Mouse (Mus musculus) ovary, adult 2 months (tissue): Measurements from ENCODE around the gene Scgb2b19. TPM values are rescaled to one million over a fixed set of nuclear protein-coding genes. Genes with fewer than 3 reads are reported as not detected.

Experiments used
- polyA plus RNA-seq: library from polyadenylated mRNA; depleted of rRNA; stranded (reverse); fragments of >200 nt; gene quantifications from 2 replicates; pipeline ENCODE4 v1.2.3, GENCODE M21; 2012; rRNA removed

The Scgb2b19 gene
- not detected in 2 replicates for polyA plus RNA-seq

GRCm38 (mm10) chr7:33280238-33280637, at the start of gene Scgb2b19:
Gene Scgb2b19, minus strand, starts transcription at chr7:33280338.

DNA sequence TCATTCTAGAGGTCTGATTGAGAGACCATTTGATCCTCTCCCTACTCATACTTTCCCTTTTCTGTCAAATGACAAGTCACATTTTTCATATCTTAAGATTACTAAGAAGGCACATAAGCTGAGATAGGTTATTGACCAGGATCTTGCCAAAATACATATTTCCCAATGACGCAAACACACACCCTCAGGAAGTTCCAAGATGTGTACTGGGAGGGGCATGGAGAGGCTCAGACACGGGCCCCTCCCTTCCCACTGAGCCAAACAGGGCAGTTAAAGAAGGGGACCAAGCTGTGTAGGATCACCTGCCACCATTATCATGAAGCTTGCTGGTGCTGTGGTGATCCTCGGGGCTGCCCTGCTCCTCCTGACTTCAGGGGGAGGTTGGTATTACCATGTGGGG, 6.9 kb upstream of the Scgb2b19 start, which contains the start of gene Scgb1b19:
TSS of gene Scgb1b19 (plus strand) at position 301 of the 400 bp plus-strand sequence.

Other genes with a start within 250 kb of the Scgb2b19 start
- not detected in 2 replicates for gene Scgb2b17, start 223.8 kb downstream of the Scgb2b19 start, polyA plus RNA-seq
- gene Scgb1b17, start 216.9 kb downstream of the Scgb2b19 start, polyA plus RNA-seq: not detected in 2 replicates
- gene Scgb2b18, start 106.5 kb downstream of the Scgb2b19 start, polyA plus RNA-seq: not detected in 2 replicates
- not detected in 2 replicates for gene Scgb1b18, start 94.8 kb downstream of the Scgb2b19 start, polyA plus RNA-seq
- gene Scgb1b19, start 7.0 kb upstream of the Scgb2b19 start, polyA plus RNA-seq: not detected in 2 replicates
- gene Scgb2b20, start 86.0 kb upstream of the Scgb2b19 start, polyA plus RNA-seq: not detected in 2 replicates
- not detected in 2 replicates for gene Scgb1b20, start 92.9 kb upstream of the Scgb2b19 start, polyA plus RNA-seq
- not detected in 2 replicates for gene Scgb2b21, start 240.1 kb upstream of the Scgb2b19 start, polyA plus RNA-seq